Mouse (Mus musculus) gastrocnemius, adult 18-20 months (tissue): ENCODE measurements around the gene Zfp664. TPM values are rescaled to one million over a fixed set of nuclear protein-coding genes. Genes with fewer than 3 reads are reported as not detected.

Source experiments
- DNase-seq: peaks from one replicate; pipeline ENCODE4 v3.0.0; 2021; ENCODE audit warnings: low spot score
- total RNA-seq, 2 experiments: library from RNA; stranded (reverse); gene quantifications; 2 replicates each; pipeline ENCODE4 v1.2.3; 2021

The Zfp664 gene
- total RNA-seq, 2 experiments from 2014 or later = 15.9 to 22.7 TPM

DNA sequence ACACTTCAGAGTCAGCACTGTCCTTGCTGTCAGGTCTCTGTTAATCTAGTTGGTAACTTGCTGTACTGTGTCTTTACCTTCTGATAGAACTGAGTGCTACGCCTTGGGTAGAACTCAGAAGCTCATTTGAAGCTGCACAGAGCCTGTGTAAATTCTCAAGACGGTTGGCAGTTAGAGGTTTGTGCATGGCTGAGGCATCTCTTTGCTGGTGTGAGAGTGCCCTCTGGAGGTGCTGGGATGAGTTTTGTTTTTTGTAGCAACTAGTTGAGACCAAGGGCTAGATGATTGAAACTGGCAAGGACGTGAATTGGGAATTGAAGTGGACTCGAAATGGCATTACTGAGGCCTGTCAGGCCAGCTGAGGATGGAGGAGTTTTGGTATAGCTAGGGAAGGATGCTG, 6.5 kb downstream of the Zfp664 start:
- peak; percentile 45 for DNase-seq

DNA sequence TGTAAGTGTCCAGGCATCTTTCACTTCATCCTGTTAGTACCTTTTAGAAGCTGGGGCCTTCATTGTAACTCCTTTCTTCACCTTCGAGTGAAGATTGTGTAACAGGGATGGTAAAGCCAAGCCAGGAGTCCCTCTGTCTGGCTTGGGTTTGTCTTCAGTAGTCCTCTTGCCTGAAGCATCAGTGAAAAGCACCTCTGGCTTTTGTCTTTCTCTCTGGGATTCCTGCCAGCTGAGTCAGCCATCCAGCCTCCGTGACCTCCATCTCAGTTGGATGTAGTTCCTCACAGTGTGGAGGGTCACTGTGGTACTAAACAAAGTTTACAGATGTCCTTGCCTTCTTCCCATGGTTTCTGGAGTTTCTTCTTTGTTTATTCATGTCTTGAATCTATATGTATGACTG, 9.5 kb downstream of the Zfp664 start:
- DNase-seq = peak; percentile 22

DNA sequence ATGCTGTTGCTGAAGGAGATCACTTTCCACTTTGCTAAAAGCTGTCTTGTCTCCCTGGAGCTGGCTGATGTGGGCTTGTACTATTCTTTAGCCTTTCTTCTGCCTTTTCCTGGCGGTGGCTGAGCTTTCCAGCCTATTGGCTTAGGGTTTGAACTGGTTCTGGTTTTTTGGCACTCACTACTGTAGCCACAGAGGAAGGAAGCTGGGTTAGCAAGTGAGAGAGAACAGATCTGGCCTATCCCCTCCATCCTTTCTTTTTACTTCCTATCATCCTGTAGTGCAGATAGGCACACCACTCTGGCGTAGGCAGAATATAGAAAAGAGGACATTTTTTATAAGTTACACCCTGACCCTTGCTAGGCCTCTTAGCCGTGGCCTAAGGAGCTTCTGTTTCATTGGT, 10.6 kb downstream of the Zfp664 start:
- no peak for DNase-seq

DNA sequence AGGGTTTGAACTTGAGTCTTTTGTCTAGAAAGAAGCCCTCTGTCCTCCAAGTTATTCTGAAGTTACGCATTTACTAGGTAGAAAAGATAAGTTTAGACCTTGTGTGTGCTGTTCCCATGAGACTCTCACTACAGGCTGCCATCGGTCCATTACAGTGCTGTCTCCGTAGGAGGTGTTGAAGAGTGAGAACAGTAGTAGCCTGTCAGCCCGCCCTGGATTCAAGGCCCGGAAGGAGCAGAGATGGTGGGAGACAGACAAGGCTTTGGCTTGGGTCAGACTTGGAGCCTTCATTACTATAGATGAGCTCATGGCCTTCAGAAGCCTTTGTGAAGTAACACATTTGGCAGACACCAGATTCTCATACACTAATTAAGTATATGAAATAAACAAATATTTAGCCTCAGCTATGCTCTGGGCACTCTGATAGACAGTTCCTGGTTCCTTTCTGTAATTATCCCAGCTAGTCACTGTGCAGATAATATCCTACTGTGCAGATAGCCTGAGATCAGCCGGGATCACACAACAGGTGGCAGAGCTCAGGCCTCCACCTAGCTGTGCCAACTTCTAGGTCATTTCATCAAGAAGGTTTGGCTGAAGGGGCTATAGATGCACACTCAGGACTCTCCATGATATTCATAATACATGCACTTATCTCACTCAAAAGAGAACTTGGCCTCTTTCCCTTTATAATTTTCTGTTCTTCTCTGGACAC, 11.6 kb downstream of the Zfp664 start:
- no peak for DNase-seq

DNA sequence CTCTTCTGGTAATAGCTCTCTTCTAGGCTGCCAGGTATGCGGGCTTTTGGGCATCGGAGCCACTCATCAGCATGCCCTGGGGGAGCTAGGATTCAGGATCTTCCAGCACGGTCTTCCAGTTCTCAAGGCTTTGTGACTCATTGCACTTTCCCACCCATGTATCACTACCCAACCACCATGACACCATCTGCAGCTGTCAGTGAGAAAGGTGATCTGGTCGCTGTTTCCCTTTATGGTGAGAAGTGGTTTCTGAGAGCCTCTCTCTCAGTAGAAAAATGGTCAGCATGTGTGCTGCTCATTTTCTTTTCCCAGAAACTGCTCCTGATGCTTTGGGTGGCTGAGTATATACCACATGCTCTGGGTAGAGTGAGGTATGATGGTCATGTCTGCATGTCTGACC, 16.8 kb downstream of the Zfp664 start:
- DNase-seq = no peak

DNA sequence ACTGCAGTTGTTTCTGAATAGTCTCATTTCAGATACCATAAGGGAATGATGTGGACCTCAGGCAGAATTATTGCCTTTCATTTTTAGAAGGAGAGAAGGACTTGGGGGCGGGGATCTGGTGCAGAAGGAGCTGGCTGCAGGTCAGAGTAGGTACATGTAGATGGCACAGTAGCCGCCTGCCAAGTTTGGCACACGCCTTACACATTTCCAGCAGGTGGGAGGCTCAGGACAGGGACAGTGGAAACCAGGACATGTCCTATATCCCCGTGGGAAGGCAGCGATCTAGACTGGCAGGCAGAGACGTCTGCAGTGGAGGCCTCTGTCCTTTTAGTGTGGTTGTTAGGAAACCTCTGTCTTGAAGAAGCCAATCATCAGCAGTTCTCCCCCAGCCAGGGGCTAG, 17.3 kb downstream of the Zfp664 start:
- DNase-seq = no peak

DNA sequence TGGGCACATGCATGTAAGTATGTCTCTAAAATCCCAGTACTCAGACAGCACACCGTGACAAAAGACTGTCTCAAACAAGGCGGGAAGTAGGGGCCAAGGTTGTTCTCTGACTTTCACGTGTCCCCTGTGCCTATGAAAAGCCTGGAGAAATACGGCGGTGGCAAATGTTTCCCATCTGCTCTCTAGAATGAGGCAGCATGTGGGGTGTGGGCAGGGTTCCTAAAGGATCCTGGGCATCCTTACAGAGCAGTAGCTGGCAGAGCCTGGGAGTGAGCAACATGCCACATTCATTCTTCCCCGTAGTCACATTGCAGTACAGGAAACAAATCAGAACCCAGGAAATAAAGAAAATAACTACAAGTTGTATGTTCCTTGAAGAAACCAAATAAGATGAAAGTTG, 21.4 kb downstream of the Zfp664 start:
- DNase-seq = no peak

DNA sequence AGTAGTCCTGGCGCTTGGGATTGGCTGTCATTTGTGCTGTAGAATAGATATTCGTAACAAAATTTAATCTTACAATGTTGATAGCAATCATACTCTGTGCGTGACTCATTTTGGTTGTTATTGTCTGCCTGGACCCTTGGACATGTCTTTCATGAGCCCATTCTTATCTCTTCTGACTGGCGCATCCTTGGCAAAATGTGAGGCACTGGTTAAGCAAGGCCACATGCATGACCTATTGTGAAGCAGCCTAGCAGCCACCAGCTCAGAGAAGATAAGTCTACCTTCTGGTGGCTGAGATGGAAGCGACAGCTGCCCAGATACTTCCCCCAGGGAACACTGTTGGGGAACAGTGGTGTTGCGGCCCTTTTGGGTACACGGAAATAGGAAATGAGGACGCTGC, 26.2 kb downstream of the Zfp664 start:
- DNase-seq = no peak

DNA sequence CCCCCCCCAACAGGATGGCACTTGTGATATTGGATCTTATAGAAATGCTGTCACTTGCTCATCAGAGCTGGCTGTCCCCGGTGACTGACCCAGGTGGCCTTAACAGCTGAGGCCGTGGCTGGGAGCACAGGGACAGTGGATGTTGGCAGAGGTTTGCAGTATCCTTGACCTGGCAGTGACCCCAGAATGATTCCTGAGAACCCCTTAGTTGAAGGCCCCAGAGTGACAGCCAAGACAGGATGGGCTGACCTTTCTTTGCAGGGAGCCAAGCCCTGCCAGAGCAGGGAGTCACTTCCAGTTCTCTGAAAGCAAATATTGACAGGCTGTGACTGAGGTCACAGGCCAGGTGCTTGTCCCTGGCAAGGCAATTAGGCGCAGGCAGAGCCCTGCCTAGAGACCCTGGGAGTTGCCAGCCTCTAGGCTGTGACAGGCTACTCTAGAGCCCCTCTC, 29.5 kb downstream of the Zfp664 start:
- DNase-seq = peak; percentile 93

DNA sequence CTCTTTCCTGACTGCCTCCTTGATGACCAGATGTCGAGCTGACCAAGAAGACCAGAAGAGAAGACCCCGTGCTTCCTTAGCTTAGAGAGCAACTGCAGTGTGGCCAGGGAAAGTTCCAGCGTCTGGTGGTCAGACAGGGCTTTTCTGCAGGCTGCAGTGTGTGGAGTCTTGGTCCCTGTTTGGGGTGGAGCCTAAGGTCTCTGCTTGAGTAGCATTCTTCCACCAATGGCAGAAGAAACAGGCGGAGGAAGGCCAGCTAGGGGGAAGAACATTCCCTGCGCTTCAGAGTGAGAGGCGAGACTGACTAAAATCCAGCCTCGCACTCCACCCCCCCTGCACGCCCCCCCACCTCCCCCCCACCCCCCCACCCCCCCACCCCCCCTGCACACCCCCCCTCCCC, 33.6 kb downstream of the Zfp664 start:
- DNase-seq = no peak

DNA sequence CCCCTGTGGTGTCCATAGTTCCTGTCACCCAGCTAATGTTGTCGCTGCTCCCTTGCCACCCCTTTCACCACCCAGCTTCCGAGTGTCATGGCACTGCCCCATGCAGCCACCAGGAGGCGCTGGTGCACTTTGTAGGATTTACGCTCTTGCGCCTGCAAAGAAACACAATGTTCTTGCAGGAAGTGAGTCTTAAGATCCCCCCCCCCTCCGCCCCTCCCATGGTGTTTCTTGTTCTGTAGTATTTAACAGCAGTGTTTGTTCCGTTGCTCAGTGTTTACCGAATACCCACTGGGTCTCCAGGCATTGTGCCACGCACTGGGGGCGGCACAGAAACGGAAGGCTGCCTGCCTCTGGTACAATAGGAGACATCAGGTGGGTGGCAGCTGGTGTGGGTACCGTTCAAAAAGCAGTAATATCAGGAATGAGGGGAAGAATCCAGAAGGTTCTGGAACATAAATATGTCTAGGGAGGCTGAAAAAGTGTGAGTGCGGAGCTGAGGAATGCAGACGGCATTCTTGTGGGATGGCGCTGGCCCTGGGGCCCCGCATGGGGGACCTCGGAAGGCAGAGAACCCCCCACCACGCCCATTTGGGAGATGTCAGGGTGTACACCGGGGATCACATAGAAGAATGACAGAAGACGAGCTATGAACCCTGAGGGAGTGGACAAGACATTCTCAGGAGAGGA, 37.6 kb downstream of the Zfp664 start:
- DNase-seq = peak; percentile 87

DNA sequence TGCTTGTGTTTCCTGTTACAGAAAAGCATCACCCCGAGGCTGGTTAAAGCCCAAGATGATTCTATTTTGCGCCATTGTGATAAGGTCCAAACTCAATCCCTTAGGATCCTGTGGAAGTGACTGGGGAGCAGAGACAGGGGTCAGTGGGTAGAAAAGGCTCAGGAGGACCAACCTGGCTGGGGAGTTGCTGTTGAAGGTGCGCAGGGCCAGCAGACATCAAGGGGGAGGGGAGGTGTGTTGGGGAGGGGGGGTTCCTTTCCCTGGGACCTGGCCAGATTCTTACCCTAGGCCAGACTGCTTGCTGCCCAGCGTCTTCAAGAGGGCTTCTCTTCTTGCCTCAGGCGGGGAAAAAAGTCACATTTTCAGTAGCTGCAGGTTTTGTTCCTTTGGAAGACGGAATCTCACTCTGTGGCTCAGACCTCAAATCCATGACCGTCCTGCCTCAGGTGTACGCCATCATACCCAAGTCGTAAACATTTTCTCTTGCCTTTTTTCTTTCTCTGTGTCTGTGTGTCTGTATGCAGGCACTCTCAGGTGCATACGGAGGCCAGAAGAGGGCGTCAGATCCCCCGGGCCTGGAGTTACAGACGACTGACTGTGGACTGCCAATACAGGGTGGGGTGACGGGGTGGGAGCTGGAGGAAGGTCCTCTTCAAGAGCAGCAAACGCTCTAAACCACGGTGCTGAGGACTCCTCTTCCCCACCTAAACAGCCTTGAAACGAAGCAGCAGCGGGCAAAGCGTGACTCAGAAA, 38.4 kb downstream of the Zfp664 start:
- no peak for DNase-seq

DNA sequence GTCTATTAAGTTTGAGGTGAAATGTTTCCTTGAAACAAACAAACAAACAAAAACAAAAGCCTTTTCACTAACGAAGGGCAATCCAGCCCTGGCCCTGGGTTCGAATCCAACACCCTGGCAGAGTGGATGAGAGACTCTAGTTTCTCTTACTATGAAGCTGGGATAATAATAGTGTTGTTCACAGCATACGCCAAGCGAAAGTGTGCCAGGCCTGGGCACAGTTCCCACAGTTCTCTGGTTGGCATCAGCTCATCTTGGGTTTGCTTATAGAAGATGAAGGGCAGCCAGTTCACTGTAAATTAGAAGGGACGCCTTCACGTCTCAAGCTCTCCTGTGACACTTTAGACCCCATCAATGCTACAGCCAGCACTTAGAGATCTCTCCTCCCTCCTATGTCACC, 39.2 kb downstream of the Zfp664 start:
- DNase-seq = peak; percentile 59

DNA sequence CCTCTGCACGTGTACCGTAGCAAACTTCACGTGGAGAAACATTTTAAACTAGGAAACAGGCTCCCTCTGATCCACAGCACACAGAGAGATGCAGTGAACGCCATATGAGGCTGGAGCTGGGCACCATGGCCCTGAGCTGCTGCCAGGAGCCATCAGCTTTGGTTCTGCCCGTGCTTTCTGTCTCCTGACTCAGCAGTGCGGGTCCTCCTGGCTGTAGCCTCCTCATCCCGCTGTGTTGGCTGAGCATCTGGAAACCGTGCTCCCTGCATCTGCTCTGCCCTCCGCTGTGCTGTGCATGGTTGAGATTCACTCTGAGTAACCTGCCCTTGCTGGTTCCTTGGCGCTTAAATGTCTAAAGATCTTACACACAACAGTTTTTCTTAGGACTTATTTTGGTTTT, 39.7 kb downstream of the Zfp664 start:
- DNase-seq = no peak

DNA sequence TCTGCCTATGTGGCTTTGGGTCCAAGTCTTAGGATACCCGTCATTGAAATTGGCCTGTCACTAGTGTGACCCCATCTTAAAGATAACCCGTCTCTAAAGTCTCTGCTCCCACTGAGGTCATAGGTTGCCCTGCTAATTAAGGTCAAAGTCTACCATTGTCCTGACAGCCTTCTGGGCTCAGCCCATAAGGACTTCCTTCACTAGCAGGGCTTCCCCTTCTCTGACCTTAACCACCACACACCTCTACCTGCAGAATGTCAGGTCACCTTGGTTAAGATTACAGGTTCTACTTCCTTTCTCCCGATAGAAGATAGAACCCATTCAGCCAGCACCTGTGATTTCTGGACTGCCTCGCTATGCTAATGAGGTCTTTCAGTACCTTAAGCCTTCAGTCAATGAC, 41.4 kb downstream of the Zfp664 start:
- DNase-seq = no peak

DNA sequence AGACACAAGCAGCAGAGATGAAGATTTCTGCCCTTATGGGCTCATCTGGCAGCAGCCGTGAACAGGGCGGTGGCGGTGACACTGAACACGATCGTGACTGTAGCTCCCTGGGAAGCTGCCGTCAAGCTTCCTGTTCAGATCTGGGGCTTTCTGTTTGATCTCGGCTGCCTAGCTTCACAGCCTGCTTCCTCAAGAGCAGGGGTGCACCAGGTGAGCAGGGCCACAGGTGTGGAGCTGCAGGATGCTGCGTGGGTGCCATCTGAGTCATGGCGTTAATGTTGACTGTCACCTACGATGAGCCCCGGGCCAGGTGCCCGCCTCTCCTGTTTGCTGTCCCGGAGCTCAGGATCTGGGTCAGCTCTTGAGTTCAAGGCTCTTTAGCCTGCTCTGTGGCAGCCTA, 44.4 kb downstream of the Zfp664 start:
- DNase-seq = no peak

DNA sequence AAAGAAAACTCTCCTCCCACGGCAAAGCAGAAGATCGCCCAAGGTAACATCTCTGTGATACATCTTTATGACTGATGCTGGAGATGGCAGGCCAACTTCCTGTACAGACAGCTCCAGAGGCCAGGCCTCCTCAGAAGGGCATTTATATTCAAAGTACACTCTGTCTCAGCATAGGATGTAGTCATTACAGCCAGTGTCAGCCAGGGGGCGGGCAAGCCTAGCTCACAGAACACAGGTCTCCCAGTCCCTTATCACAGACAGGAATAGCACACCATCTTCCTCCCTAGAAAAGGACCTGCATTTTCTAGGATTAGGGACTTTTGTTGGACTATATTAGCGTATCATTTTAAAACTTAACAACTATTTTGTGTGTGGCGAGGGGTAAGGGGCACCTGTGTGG, 46.4 kb downstream of the Zfp664 start:
- DNase-seq = peak; percentile 81

DNA sequence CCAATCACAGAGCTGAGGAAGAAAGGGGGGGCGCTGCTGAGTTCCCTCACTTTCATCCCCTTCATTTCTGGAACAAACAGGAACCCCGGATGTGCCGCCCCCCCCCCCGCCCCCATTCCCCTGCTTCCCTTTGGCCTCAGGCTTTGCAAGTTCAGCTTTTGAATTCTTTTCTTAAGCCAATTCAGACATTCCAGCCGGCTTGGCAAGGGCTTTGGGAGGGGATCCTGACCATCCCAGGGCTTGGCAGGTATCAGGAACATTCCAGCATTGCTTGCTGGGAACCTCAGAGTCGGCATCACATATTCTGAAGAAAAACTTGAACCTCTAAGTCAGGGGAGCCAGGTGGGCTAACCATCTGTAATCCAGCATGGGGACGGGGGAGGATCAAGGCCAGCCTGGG, 49.8 kb downstream of the Zfp664 start:
- DNase-seq = no peak

DNA sequence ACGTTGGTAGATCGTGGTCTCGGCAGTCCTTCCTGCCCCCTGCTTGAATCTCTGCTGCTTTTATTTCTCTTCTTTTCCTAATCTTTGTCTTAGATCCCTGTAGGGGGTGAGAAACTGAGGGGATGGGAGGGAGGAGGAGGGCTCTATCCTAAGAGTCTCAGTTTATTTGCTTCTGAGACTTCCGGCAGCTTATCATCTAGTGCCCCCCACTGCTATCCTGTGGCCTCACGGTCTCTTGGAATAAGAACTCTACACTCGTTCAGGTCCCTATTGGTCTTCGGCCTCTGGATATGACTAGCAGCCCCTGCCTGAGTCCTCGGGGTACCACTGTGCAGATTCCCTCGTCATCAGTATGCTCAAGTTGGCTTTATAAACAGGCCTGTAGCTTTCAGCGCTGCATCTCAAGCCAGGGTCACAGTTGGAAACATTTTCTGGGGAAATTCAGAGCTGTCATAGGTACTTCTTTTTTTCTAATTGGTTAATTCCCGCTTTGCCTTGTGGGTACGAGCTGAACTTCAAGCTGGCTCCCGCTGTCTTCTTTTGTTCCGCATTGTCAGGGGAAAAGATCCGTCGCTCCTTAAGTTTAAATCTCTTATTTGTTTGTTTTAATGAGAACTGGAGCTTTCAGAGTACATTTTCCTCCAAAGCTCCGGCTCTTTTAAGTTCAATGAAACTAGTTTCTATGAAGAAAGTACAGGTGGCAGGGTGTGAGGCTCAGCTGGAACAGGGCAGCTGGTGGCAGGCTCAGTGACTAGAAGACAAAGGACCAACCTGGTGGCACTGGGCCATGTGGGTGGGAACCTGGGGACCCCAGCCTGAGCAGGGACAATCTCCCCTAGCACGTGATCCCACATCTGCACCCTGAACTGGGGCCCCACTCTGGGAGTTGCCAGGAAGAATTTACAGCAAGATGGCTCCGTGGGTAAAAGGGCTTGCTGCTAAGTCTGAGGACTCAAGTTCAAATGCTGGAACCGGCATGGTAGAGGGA, 50.7 kb downstream of the Zfp664 start:
- DNase-seq = no peak

DNA sequence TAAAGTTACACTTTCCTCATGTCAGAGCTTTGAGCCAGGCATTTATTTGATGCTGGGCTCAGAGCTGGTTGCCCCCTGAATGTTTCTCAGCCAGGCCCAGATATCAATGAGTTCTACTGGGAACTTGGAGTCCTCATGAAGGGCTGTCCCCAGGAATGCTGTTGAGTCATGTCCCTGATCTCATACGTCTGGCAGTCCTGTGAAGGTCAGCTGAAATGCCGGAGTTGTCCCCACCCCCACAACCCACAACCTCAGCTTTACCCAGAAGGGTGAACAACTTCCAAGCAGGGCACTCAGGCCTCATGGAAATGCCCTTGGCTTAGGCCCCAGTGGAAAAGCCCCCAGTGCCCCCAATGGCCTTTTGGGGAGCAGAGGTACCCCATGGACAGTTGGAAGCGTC, 57.3 kb downstream of the Zfp664 start:
- peak; percentile 39 for DNase-seq

DNA sequence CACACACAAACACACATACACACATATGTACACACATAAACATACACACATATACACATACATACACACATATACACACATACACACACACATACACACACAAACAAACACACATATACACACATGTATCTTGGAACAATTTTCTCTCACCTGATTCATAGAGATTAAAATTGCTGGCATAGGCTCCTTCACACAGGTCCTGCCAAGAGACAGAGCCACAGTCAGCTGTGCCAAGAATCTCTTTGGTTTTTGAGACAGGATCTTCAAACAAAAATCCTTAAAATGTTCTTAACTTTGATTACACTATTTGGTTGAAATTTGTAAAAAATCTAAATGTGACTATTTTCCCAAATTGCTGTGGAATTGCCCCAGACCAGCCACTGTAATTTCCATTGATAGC, 58.9 kb downstream of the Zfp664 start:
- no peak for DNase-seq
